Mouse (Mus musculus) liver, embryonic 12.5 days (tissue): ENCODE results near the gene Svs3a. TPM values are rescaled to one million over a fixed set of nuclear protein-coding genes. Genes with fewer than 3 reads are reported as not detected.
"Not testable (repeated sequence)": the region's sequence is repeated elsewhere in the genome, so short reads cannot be mapped to it uniquely, and the experiment has no call there.

Experiments
- ATAC-seq: fragments of 200-750 bp; cut with Nextera tagmentation; 2 replicates; pipeline ENCODE4 v1.8.0; 2017; ENCODE audit warnings: moderate number of reproducible peaks, mild to moderate bottlenecking, moderate library complexity
- H3K27ac ChIP-seq: fragments of 300-500 bp; sonication (generic); 2 replicates; pipeline ENCODE4 v1.5.1; 2016; ENCODE audit warnings: mild to moderate bottlenecking
- H3K27me3 ChIP-seq: fragments of 300-500 bp; sonication (generic); replicated peaks from 2 replicates; pipeline ENCODE4 v1.6.1; 2016; ENCODE audit warnings: mild to moderate bottlenecking, moderate library complexity
- H3K36me3 ChIP-seq: fragments of 300-500 bp; sonication (generic); 2 replicates; pipeline ENCODE4 v1.6.1; 2016; ENCODE audit warnings: mild to moderate bottlenecking, moderate library complexity
- H3K4me1 ChIP-seq: fragments of 300-500 bp; sonication (generic); 2 replicates; pipeline ENCODE4 v1.6.1; 2016
- H3K4me2 ChIP-seq: fragments of 300-500 bp; sonication (generic); 2 replicates; pipeline ENCODE4 v1.6.1; 2016; ENCODE audit warnings: mild to moderate bottlenecking, moderate library complexity
- H3K4me3 ChIP-seq: fragments of 300-500 bp; sonication (generic); 2 replicates; pipeline ENCODE4 v1.5.1; 2016; ENCODE audit warnings: mild to moderate bottlenecking, moderate library complexity
- H3K9ac ChIP-seq: fragments of 300-500 bp; sonication (generic); 2 replicates; pipeline ENCODE4 v1.6.1; 2016; ENCODE audit warnings: mild to moderate bottlenecking, moderate library complexity
- H3K9me3 ChIP-seq: fragments of 300-500 bp; sonication (generic); replicated peaks from 2 replicates; pipeline ENCODE4 v1.6.1; 2016; ENCODE audit warnings: mild to moderate bottlenecking, moderate library complexity
- WGBS: fragments of 180-500 bp; shearing (Covaris S2); methylation state at CpG from one replicate; pipeline ENCODE4 v1.1.7; 2016; ENCODE audit not compliant: insufficient replicate concordance; 5-methylcytosine and 5-hydroxymethylcytosine counted together
- polyA plus RNA-seq: library from polyadenylated mRNA; unstranded; fragments of >200 nt; fragmentation: Nextera tagmentation; extraction: Ambion mirVana; gene quantifications from 2 replicates; pipeline ENCODE4 v1.2.1, GENCODE M21; 2016

The Svs3a gene
- polyA plus RNA-seq: not detected in 2 replicates

DNA sequence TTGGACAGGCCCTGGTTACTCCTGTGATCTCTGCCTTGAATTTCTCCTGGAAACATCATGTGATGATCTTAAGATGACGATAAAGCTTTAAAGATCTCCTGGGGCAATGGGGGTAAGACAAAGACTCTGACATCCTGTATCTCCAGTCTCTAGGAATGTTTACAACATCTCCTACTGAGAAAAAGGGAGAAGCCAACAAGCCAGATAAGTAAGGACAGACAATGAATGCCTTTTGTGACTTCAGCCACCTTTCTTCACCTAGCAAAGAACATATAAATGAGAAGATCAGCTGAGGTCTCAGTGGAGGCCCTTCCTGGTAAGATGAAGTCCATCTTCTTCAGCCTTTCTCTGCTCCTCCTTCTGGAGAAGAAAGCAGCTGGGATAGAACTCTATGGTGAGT is at the start of gene Svs3a:
Gene Svs3a (plus strand): TSS at position 301 of the 400 bp plus-strand sequence.
- ATAC-seq, H3K4me2 ChIP-seq, H3K4me3 ChIP-seq, H3K27me3 ChIP-seq, H3K9ac ChIP-seq, H3K4me1 ChIP-seq, H3K9me3 ChIP-seq, H3K27ac ChIP-seq, H3K36me3 ChIP-seq: not testable (repeated sequence)
- WGBS: 55% methylated on average over 1 of the region's 1 CpGs

DNA sequence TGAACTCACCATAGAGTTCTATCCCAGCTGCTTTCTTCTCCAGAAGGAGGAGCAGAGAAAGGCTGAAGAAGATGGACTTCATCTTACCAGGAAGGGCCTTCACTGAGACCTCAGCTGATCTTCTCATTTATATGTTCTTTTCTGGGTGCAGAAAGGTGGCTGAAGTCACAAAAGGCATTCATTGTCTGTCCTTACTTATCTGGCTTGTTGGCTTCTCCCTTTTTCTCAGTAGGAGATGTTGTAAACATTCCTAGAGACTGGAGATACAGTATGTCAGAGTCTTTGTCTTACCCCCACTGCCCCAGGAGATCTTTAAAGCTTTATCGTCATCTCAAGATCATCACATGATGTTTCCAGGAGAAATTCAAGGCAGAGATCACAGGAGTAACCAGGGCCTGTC is 32.5 kb upstream of the Svs3a start, which contains the start of gene Svs3b:
Gene Svs3b (minus strand): TSS at position 101 of the 400 bp plus-strand sequence.
- H3K9me3 ChIP-seq, H3K4me3 ChIP-seq, H3K36me3 ChIP-seq, ATAC-seq, H3K4me2 ChIP-seq, H3K27ac ChIP-seq, H3K4me1 ChIP-seq, H3K27me3 ChIP-seq, H3K9ac ChIP-seq: not testable (repeated sequence)
- WGBS: 52% methylated on average over 1 of the region's 1 CpGs

GRCm38 (mm10) chr2:164278359-164278758 is 10.7 kb upstream of the Svs3a start, which contains the start of gene Svs4:
Gene Svs4, minus strand, starts transcription at chr2:164278459.
- Histone ChIP-seq H3K4me1 (no peaks in the 10 kb centered on the region), H3K36me3 (no peaks in the 10 kb centered on the region), H3K4me2 (no peak within 1 kb of the TSS), H3K27me3 (no peaks in the 10 kb centered on the region), H3K4me3 (no peak within 1 kb of the TSS), H3K9ac (no peak within 1 kb of the TSS), H3K9me3 (no peaks in the 10 kb centered on the region), H3K27ac (no peak within 1 kb of the TSS)
- 77% methylated on average over 4 of the region's 4 CpGs for WGBS
- no peak for ATAC-seq

- 68% methylated on average over 5 of the region's 5 CpGs for WGBS
- no peak overlapping the region for H3K4me2 ChIP-seq
- H3K4me3 ChIP-seq: no peak overlapping the region
- H3K36me3 ChIP-seq: no peaks in the 10 kb centered on the region
- no peaks in the 10 kb centered on the region for H3K27me3 ChIP-seq
- no peaks in the 10 kb centered on the region for H3K9me3 ChIP-seq
- no peaks in the 10 kb centered on the region for H3K4me1 ChIP-seq
- no peak for ATAC-seq
- no peak overlapping the region for H3K9ac ChIP-seq
- no peak overlapping the region for H3K27ac ChIP-seq
Measured at GRCm38 (mm10) chr2:164312599-164312998, 23.5 kb downstream of the Svs3a start.

GRCm38 (mm10) chr2:164315460-164315859 is 26.4 kb downstream of the Svs3a start:
- H3K4me3 ChIP-seq, H3K36me3 ChIP-seq, H3K4me1 ChIP-seq, H3K4me2 ChIP-seq, H3K27ac ChIP-seq, H3K9me3 ChIP-seq, ATAC-seq, H3K9ac ChIP-seq, H3K27me3 ChIP-seq: not testable (repeated sequence)

- H3K36me3 ChIP-seq, H3K4me2 ChIP-seq, H3K4me1 ChIP-seq, H3K27ac ChIP-seq, H3K9ac ChIP-seq, ATAC-seq, H3K9me3 ChIP-seq, H3K27me3 ChIP-seq, H3K4me3 ChIP-seq: not testable (repeated sequence)
- 55% methylated on average over 1 of the region's 1 CpGs for WGBS
Measured at GRCm38 (mm10) chr2:164316451-164316850, 27.4 kb downstream of the Svs3a start, which contains the start of gene Svs6. Gene Svs6, plus strand, starts transcription at chr2:164316751.

DNA sequence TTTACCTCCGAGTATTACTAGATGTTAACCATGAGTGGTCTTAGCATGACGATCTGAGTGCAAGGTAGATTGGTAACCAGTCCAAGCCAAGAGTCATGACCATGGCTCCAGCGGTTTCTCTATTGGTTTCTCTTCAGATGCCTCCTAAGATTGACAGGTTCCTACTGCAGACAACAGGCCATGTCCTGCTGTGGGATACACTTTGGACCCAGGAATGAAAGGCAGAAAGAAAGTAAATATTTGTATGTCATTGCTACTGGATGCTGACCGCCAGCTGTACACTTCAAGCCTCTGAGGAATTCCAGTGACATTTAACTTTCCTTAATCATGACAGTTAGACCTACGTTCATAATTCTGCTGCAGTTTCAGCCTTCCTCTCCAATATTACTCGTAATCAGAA is 31.9 kb downstream of the Svs3a start:
- Histone ChIP-seq H3K4me1 (no peaks in the 10 kb centered on the region), H3K4me3 (no peak overlapping the region), H3K9me3 (no peaks in the 10 kb centered on the region), H3K36me3 (no peaks in the 10 kb centered on the region), H3K4me2 (no peak overlapping the region), H3K27ac (no peak overlapping the region), H3K27me3 (no peaks in the 10 kb centered on the region), H3K9ac (no peak overlapping the region)
- no peak for ATAC-seq
- WGBS: 70% methylated on average over 6 of the region's 6 CpGs

- not testable (repeated sequence) for H3K4me2 ChIP-seq, ATAC-seq, H3K36me3 ChIP-seq, H3K9ac ChIP-seq, H3K4me3 ChIP-seq, H3K27me3 ChIP-seq, H3K4me1 ChIP-seq, H3K27ac ChIP-seq, H3K9me3 ChIP-seq
- WGBS: 39% methylated on average over 3 of the region's 3 CpGs
Measured at GRCm38 (mm10) chr2:164332440-164332839, 43.4 kb downstream of the Svs3a start, which contains the start of gene Svs5. Gene Svs5, plus strand, starts transcription at chr2:164332740.

Other genes starting within 250 kb of the Svs3a start
- 20.7 and 21.0 TPM in 2 replicates for gene Stk4, start 218.9 kb upstream of the Svs3a start, polyA plus RNA-seq
- gene Tomm34, start 218.1 kb upstream of the Svs3a start, polyA plus RNA-seq: 32.4 TPM in 2 replicates
- gene Kcns1, start 118.2 kb upstream of the Svs3a start, polyA plus RNA-seq: not detected in 2 replicates
- gene Wfdc5, start 106.5 kb upstream of the Svs3a start, polyA plus RNA-seq: not detected in 2 replicates
- not detected in 2 replicates for gene Wfdc12, start 98.7 kb upstream of the Svs3a start, polyA plus RNA-seq
- gene Wfdc15a, start 89.1 kb upstream of the Svs3a start, polyA plus RNA-seq: not detected in 2 replicates
- 0.30 TPM in 1 of 2 replicates, not detected in the other for gene Wfdc15b, start 67.6 kb upstream of the Svs3a start, polyA plus RNA-seq
- gene Svs2, start 50.8 kb upstream of the Svs3a start, polyA plus RNA-seq: not detected in 2 replicates
- gene Svs3b, start 32.6 kb upstream of the Svs3a start, polyA plus RNA-seq: not detected in 2 replicates
- gene Svs4, start 10.8 kb upstream of the Svs3a start, polyA plus RNA-seq: not detected in 2 replicates
- gene Svs6, start 27.5 kb downstream of the Svs3a start, polyA plus RNA-seq: not detected in 2 replicates
- not detected in 2 replicates for gene Svs5, start 43.5 kb downstream of the Svs3a start, polyA plus RNA-seq
- gene Slpi, start 99.8 kb downstream of the Svs3a start, polyA plus RNA-seq: 12.1 and 14.1 TPM in 2 replicates
- gene Rbpjl, start 113.9 kb downstream of the Svs3a start, polyA plus RNA-seq: not detected in 2 replicates
- gene Matn4, start 115.9 kb downstream of the Svs3a start, polyA plus RNA-seq: 0.28 and 0.41 TPM in 2 replicates
- gene Sdc4, start 154.6 kb downstream of the Svs3a start, polyA plus RNA-seq: 31.3 and 31.8 TPM in 2 replicates
- gene Sys1, start 167.7 kb downstream of the Svs3a start, polyA plus RNA-seq: 36.1 and 37.9 TPM in 2 replicates
- gene Gm20458, start 171.7 kb downstream of the Svs3a start, polyA plus RNA-seq: 4.7 and 5.2 TPM in 2 replicates
- not detected in 2 replicates for gene Trp53tg5, start 184.5 kb downstream of the Svs3a start, polyA plus RNA-seq
- 0.94 and 1.7 TPM in 2 replicates for gene Dbndd2, start 196.8 kb downstream of the Svs3a start, polyA plus RNA-seq
- 29.7 and 30.3 TPM in 2 replicates for gene Pigt, start 208.3 kb downstream of the Svs3a start, polyA plus RNA-seq